Mouse (Mus musculus) ES-Bruce4 (cell line): Measurements from ENCODE around the gene Mvb12b. TPM values are rescaled to one million over a fixed set of nuclear protein-coding genes. Genes with fewer than 3 reads are reported as not detected.

Experiments
- H3K27ac ChIP-seq: 2 replicates; pipeline ENCODE4 v1.5.1; 2012; ENCODE audit warnings: low read length, inconsistent platforms; ENCODE audit not compliant: insufficient read depth
- H3K27me3 ChIP-seq: 2 replicates; pipeline ENCODE4 v1.6.1; 2012; ENCODE audit warnings: mild to moderate bottlenecking, low read length, inconsistent platforms; ENCODE audit not compliant: control insufficient read depth, poor library complexity, insufficient read depth, severe bottlenecking
- H3K36me3 ChIP-seq: 2 replicates; pipeline ENCODE4 v1.6.1; 2012; ENCODE audit warnings: inconsistent platforms, mild to moderate bottlenecking, low read length, moderate library complexity; ENCODE audit not compliant: control insufficient read depth, poor library complexity, insufficient read depth, severe bottlenecking
- H3K4me1 ChIP-seq: one replicate; pipeline ENCODE4 v1.8.1; 2011; ENCODE audit warnings: low read length; ENCODE audit not compliant: control insufficient read depth, insufficient read depth
- H3K4me3 ChIP-seq: 2 replicates; pipeline ENCODE4 v1.5.1; 2011; ENCODE audit warnings: low read depth, mild to moderate bottlenecking, low read length
- H3K9ac ChIP-seq: 2 replicates; pipeline ENCODE4 v1.6.1; 2012; ENCODE audit warnings: low read depth, mild to moderate bottlenecking, inconsistent platforms; ENCODE audit not compliant: poor library complexity, severe bottlenecking
- H3K9me3 ChIP-seq: replicated peaks from 2 replicates; pipeline ENCODE4 v1.6.1; 2012; ENCODE audit warnings: mild to moderate bottlenecking, low read length, inconsistent platforms; ENCODE audit not compliant: control insufficient read depth, poor library complexity, insufficient read depth, severe bottlenecking
- CTCF ChIP-seq: IDR thresholded peaks from one replicate; pipeline ENCODE4 v1.8.1; 2011; ENCODE audit warnings: low read depth, low read length
- EP300 ChIP-seq: IDR thresholded peaks from 2 replicates; pipeline ENCODE4 v1.6.1; 2011; ENCODE audit warnings: low read depth, low read length; ENCODE audit not compliant: insufficient read depth
- POLR2A ChIP-seq: IDR thresholded peaks from one replicate; pipeline ENCODE4 v1.8.1; 2011; ENCODE audit warnings: low read length; ENCODE audit not compliant: insufficient read depth
- polyA plus RNA-seq: library from polyadenylated mRNA; stranded (reverse); fragments of >200 nt; gene quantifications from 2 replicates; pipeline ENCODE4 v1.2.4, GENCODE M21; 2011; ENCODE audit warnings: low read depth; ENCODE audit not compliant: missing spikeins, insufficient read depth, insufficient read length

The Mvb12b gene
- polyA plus RNA-seq, 1 experiment = 11.5 TPM

GRCm38 (mm10) chr2:33719339-33720066 is 168.2 kb downstream of the Mvb12b start:
- no peak overlapping the region for H3K4me3 ChIP-seq
- H3K27ac ChIP-seq = no peak overlapping the region
- no peak overlapping the region for H3K9ac ChIP-seq
- no peak for TF ChIP-seq CTCF
- no peak for TF ChIP-seq EP300
- TF ChIP-seq POLR2A = no peak
- no peaks in the 10 kb centered on the region for H3K9me3 ChIP-seq
- H3K4me1 ChIP-seq = no peaks in the 10 kb centered on the region
- no peaks in the 10 kb centered on the region for H3K27me3 ChIP-seq
- H3K36me3 ChIP-seq = no peaks in the 10 kb centered on the region

GRCm38 (mm10) chr2:33718561-33718960 is 169.2 kb downstream of the Mvb12b start:
- H3K9ac ChIP-seq = no peak overlapping the region
- no peaks in the 10 kb centered on the region for H3K27me3 ChIP-seq

GRCm38 (mm10) chr2:33717821-33718351 is 169.9 kb downstream of the Mvb12b start:
- Histone ChIP-seq H3K9ac (no peak overlapping the region), H3K27me3 (no peaks in the 10 kb centered on the region), H3K4me1 (no peaks in the 10 kb centered on the region), H3K4me3 (no peak overlapping the region), H3K9me3 (no peaks in the 10 kb centered on the region), H3K27ac (no peak overlapping the region), H3K36me3 (no peaks in the 10 kb centered on the region)
- TF ChIP-seq EP300 (no peak), POLR2A (no peak), CTCF (no peak)

More at GRCm38 (mm10) chr2:33718561-33718960, 169.2 kb downstream of the Mvb12b start:
- no peaks in the 10 kb centered on the region for H3K9me3 ChIP-seq
- TF ChIP-seq EP300 (no peak), CTCF (no peak), POLR2A (no peak)
- H3K27ac ChIP-seq = no peak overlapping the region
- no peaks in the 10 kb centered on the region for H3K36me3 ChIP-seq
- no peak overlapping the region for H3K4me3 ChIP-seq
- H3K4me1 ChIP-seq = no peaks in the 10 kb centered on the region

DNA sequence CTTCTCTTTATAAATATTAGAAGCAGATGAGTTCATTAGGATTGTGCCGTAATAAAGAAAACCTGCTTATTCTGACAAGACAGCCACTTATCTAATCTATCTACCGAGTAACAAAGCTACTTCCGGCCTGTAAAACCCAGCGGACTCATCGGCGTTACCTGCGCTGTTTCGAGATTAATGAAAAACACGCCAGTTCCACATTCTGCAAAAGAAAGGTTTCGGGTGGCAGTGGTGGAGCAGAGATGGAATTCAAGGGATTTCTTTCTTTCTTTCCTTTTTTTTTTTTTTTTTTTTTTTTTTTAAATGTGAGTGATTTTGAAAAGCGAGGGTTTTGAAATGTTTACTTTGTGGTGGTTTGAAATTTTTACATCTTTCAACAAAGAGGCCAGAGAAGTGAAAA is 170.4 kb downstream of the Mvb12b start:
- no peak overlapping the region for H3K27ac ChIP-seq
- H3K9ac ChIP-seq = no peak overlapping the region

GRCm38 (mm10) chr2:33716878-33717277 is 170.9 kb downstream of the Mvb12b start:
- H3K36me3 ChIP-seq = no peaks in the 10 kb centered on the region
- H3K27me3 ChIP-seq = no peaks in the 10 kb centered on the region
- H3K4me3 ChIP-seq = no peak overlapping the region
- H3K27ac ChIP-seq = no peak overlapping the region
- no peaks in the 10 kb centered on the region for H3K9me3 ChIP-seq
- H3K4me1 ChIP-seq = no peaks in the 10 kb centered on the region
- no peak for TF ChIP-seq EP300
- no peak for TF ChIP-seq CTCF
- TF ChIP-seq POLR2A = no peak
- no peak overlapping the region for H3K9ac ChIP-seq

More for the DNA sequence above, 170.4 kb downstream of the Mvb12b start:
- TF ChIP-seq CTCF (no peak), EP300 (no peak), POLR2A (no peak)
- Histone ChIP-seq H3K27me3 (no peaks in the 10 kb centered on the region), H3K4me1 (no peaks in the 10 kb centered on the region), H3K4me3 (no peak overlapping the region), H3K36me3 (no peaks in the 10 kb centered on the region), H3K9me3 (no peaks in the 10 kb centered on the region)

DNA sequence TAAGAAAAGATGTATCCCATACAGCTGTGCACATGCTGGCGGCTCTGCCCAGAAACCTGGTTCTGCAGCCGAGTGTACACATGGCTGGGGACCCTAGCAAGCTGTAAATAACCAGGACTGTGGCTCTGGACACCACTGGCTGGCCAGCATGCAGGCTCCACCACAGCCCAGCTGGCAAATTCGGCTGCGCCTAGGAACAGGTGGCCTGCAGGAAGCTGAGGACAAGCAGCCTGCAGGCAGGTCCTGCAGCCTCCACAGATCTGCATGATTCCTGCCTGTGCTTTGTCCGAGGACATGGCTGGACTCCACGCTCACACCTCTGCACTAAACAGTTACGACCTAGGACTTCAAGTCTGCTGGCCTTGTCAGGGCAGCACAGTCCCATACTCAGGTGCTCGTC is 172.8 kb downstream of the Mvb12b start:
- Histone ChIP-seq H3K9ac (no peak overlapping the region), H3K27me3 (no peaks in the 10 kb centered on the region), H3K27ac (no peak overlapping the region), H3K9me3 (no peaks in the 10 kb centered on the region), H3K36me3 (no peaks in the 10 kb centered on the region), H3K4me1 (no peaks in the 10 kb centered on the region), H3K4me3 (no peak overlapping the region)
- no peak for TF ChIP-seq CTCF
- TF ChIP-seq POLR2A = no peak
- no peak for TF ChIP-seq EP300
